Mouse (Mus musculus) Patski (cell line): Measurements from ENCODE around the gene Flywch2. TPM values are rescaled to one million over a fixed set of nuclear protein-coding genes. Genes with fewer than 3 reads are reported as not detected.

Experiments
- ATAC-seq: fragments of 100-300 bp; one replicate; pipeline ENCODE4 v1.8.0; 2021
- CTCF ChIA-PET: fragments of 350-600 bp; sonication (Branson Sonifier 250); formaldehyde crosslinking; loops from one replicate; lab custom pipeline; 2022; ENCODE audit warnings: inconsistent platforms; lab: Charles Lee
- POLR2A ChIA-PET: fragments of 350-600 bp; sonication (Branson Sonifier 250); formaldehyde crosslinking; loops from one replicate; lab custom pipeline; 2022; ENCODE audit warnings: antibody characterized with exemption, inconsistent platforms; lab: Charles Lee
- DNase-seq: peaks from one replicate; pipeline ENCODE4 v3.0.0-alpha.2; 2011; ENCODE audit warnings: low read depth, low spot score
- H3K27me3 ChIP-seq: fragments of 371-371 bp; one replicate; pipeline ENCODE4 v1.5.1; 2021
- CTCF ChIP-seq: fragments of 100-300 bp; IDR thresholded peaks from one replicate; pipeline ENCODE4 v1.5.1; 2021
- in situ Hi-C: fragments of 300-500 bp; cut with MboI; formaldehyde crosslinking; loops from 3 replicates; pipeline ENCODE4 v1.11.1; 2018; ENCODE audit warnings: low pct_unique_long_range_greater_than_20kb, mixed read lengths
- polyA plus RNA-seq: library from polyadenylated mRNA; unstranded; gene quantifications from one replicate; pipeline ENCODE4 v1.2.3, GENCODE M21; 2021

The Flywch2 gene
- polyA plus RNA-seq: 7.9 TPM

- ChIA-PET CTCF (no interaction called here), POLR2A (no interaction called here)
- in situ Hi-C loops: no loop called here
- H3K27me3 ChIP-seq: no peaks in the 10 kb centered on the region
- ATAC-seq (peak; percentile 65), DNase-seq (no peak)
- no peak for TF ChIP-seq CTCF
Observed at GRCm38 (mm10) chr17:23785561-23786471, at the start of gene Flywch2. Gene Flywch2 (minus strand): TSS chr17:23786081.

DNA sequence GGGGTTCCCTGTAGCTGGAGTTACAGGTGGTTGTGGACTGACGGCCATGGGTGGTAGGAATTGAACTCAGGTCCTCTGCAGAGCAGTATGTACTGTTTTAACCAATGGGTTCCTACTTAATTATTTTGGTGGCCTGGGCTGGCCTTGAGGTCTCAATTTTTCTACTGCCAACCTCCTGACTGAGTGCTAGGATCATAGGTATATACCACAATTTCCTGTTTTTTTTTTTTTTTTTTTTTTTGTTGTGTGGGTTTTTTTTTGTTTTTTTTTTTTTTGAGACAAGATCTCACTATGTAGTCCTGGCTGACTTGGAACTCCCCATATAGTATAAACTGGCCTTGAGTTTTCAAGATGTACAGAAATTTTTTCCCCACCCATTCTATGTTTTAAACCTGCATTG is 45.3 kb upstream of the Flywch2 start:
- in situ Hi-C loops: no loop called here
- no peak for DNase-seq
- ChIA-PET CTCF (interaction anchor here (0.9 to 2.7 kb wide), 3 partner anchors 12 to 137 kb away, joined by 3 to 23 read pairs (median 8); partner anchors contain the start of genes Prss32 and Prss41), POLR2A (no interaction called here)
- no peak for ATAC-seq
- H3K27me3 ChIP-seq: no peaks in the 10 kb centered on the region
- no peak for TF ChIP-seq CTCF

GRCm38 (mm10) chr17:23829064-23829619 is 43.3 kb upstream of the Flywch2 start, which contains the start of gene Elob:
Gene Elob (minus strand): TSS chr17:23829136.
- H3K27me3 ChIP-seq: no peaks in the 10 kb centered on the region
- ATAC-seq (peak; percentile 76), DNase-seq (peak; percentile 55)
- POLR2A ChIA-PET: interaction anchor here (0.9 to 1.0 kb wide), 2 partner anchors 9 to 48 kb away, joined by 3 read pairs; no protein-coding TSS in a partner anchor
- in situ Hi-C loops: no loop called here
- CTCF ChIA-PET: interaction anchor here (0.8 to 3.3 kb wide), 17 partner anchors 9 to 133 kb away, joined by 3 to 23 read pairs (median 4); partner anchors contain the start of genes Prss32 and Prss41
- TF ChIP-seq CTCF: no peak

GRCm38 (mm10) chr17:23828271-23829001 is 42.6 kb upstream of the Flywch2 start:
- in situ Hi-C loops: no loop called here
- TF ChIP-seq CTCF: no peak
- POLR2A ChIA-PET: interaction anchor here (0.9 to 1.7 kb wide), 3 partner anchors 10 to 22 kb away, joined by 3 to 5 read pairs (median 3); no protein-coding TSS in a partner anchor
- DNase-seq: no peak
- no peaks in the 10 kb centered on the region for H3K27me3 ChIP-seq
- peak; percentile 51 for ATAC-seq
- CTCF ChIA-PET: interaction anchor here (0.7 to 3.3 kb wide), 16 partner anchors 15 to 134 kb away, joined by 3 to 23 read pairs (median 4); partner anchors contain the start of genes Prss32 and Prss41

DNA sequence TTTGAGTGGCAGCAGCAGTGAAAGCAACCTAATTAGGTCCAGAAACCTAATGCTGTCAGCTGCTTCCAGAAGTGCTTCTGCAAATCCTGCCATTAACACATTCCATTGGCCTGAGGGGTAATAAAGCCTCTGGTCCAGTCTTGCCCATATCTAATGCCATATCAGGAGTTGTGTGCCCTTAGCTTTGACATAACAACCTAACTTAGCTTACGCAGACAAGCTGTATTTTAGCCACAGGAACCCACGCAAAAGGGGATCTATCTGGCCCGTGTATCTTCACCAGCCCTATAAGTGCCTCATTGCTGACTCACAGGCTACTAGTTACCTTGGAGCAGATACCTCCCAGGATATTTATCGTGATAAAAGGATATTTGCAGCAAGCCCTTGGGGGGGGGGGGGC is 39.7 kb upstream of the Flywch2 start:
- in situ Hi-C loops: no loop called here
- DNase-seq (no peak), ATAC-seq (no peak)
- POLR2A ChIA-PET: no interaction called here
- TF ChIP-seq CTCF: no peak
- H3K27me3 ChIP-seq: no peaks in the 10 kb centered on the region
- CTCF ChIA-PET: interaction anchor here (1.2 to 2.0 kb wide), 3 partner anchors 9 to 53 kb away, joined by 3 to 6 read pairs (median 3); no protein-coding TSS in a partner anchor

GRCm38 (mm10) chr17:23823614-23824013 is 37.7 kb upstream of the Flywch2 start:
- in situ Hi-C loops: no loop called here
- no peak for ATAC-seq

GRCm38 (mm10) chr17:23823018-23823417 is 37.1 kb upstream of the Flywch2 start:
- ATAC-seq (no peak), DNase-seq (no peak)
- H3K27me3 ChIP-seq: no peaks in the 10 kb centered on the region
- in situ Hi-C loops: no loop called here
- TF ChIP-seq CTCF: no peak
- POLR2A ChIA-PET: no interaction called here
- CTCF ChIA-PET: no interaction called here

More at GRCm38 (mm10) chr17:23823614-23824013, 37.7 kb upstream of the Flywch2 start:
- CTCF ChIA-PET: interaction anchor here (2.0 kb wide), 1 partner anchor 12 kb away, joined by 6 read pairs; no protein-coding TSS in a partner anchor
- no peaks in the 10 kb centered on the region for H3K27me3 ChIP-seq
- TF ChIP-seq CTCF: no peak
- DNase-seq: no peak
- POLR2A ChIA-PET: no interaction called here

DNA sequence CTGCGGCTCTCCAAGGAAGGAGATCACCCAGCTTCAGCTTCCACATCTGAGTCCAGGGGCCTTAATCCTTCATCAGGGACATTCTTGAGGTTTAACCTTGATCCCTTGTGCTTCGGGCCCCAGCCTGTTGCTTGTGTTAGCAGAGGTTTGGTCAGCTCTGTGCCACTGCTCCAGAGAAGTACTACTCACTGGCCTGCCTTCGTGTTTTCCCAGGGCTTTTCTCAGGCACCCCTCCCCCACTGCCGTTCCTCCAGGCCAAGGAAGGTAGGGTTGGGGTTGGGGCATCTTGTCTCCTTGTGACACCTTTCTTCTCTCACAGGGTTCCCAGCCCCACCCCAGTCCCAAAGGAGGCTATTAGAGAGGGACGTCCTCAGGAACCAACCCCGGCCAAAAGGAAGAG is 36.2 kb upstream of the Flywch2 start:
- no peak for TF ChIP-seq CTCF
- H3K27me3 ChIP-seq: no peaks in the 10 kb centered on the region
- CTCF ChIA-PET: no interaction called here
- no peak for DNase-seq
- POLR2A ChIA-PET: no interaction called here
- ATAC-seq: no peak
- in situ Hi-C loops: no loop called here

GRCm38 (mm10) chr17:23820731-23821130 is 34.9 kb upstream of the Flywch2 start:
- H3K27me3 ChIP-seq: no peaks in the 10 kb centered on the region
- CTCF ChIA-PET: interaction anchor here (1.6 kb wide), 1 partner anchor 13 kb away, joined by 3 read pairs; no protein-coding TSS in a partner anchor
- ATAC-seq (no peak), DNase-seq (no peak)
- in situ Hi-C loops: no loop called here
- TF ChIP-seq CTCF: no peak
- POLR2A ChIA-PET: interaction anchor here (0.9 kb wide), 1 partner anchor 9 kb away, joined by 3 read pairs; no protein-coding TSS in a partner anchor

GRCm38 (mm10) chr17:23819235-23819634 is 33.4 kb upstream of the Flywch2 start:
- POLR2A ChIA-PET: no interaction called here
- DNase-seq: no peak
- CTCF ChIA-PET: no interaction called here
- TF ChIP-seq CTCF: no peak
- H3K27me3 ChIP-seq: no peaks in the 10 kb centered on the region
- no peak for ATAC-seq
- in situ Hi-C loops: no loop called here
